Mouse (Mus musculus): ENCODE data around the gene 3110001I22Rik.

3110001I22Rik gene

GRCm38 (mm10) chr16:13727811-13728335 lies 56.1 kb downstream of the 3110001I22Rik start:
- no peak for DNase-seq
